Mouse (Mus musculus) heart, embryonic 11.5 days (tissue): Measurements from ENCODE around the gene Fntb. TPM values are rescaled to one million over a fixed set of nuclear protein-coding genes. Genes with fewer than 3 reads are reported as not detected.

Experiments
- ATAC-seq: fragments of 200-750 bp; cut with Nextera tagmentation; replicated peaks from 2 replicates; pipeline ENCODE4 v1.8.0; 2017; ENCODE audit warnings: moderate library complexity; ENCODE audit not compliant: insufficient number of reproducible peaks, low FRiP score, low TSS enrichment
- H3K27ac ChIP-seq: fragments of 300-500 bp; sonication (generic); 2 replicates; pipeline ENCODE4 v1.5.1; 2014; ENCODE audit warnings: mild to moderate bottlenecking, low read depth, low read length
- H3K27me3 ChIP-seq: fragments of 300-500 bp; sonication (generic); 2 replicates; pipeline ENCODE4 v1.6.1; 2014; ENCODE audit warnings: mild to moderate bottlenecking, low read length, mixed read lengths; ENCODE audit not compliant: control insufficient read depth, insufficient read depth
- H3K36me3 ChIP-seq: fragments of 300-500 bp; sonication (generic); 2 replicates; pipeline ENCODE4 v1.6.1; 2014; ENCODE audit warnings: mild to moderate bottlenecking, low read length, moderate library complexity, mixed read lengths; ENCODE audit not compliant: control insufficient read depth, insufficient read depth
- H3K4me1 ChIP-seq: fragments of 300-500 bp; sonication (generic); 2 replicates; pipeline ENCODE4 v1.6.1; 2014; ENCODE audit warnings: low read length; ENCODE audit not compliant: control insufficient read depth, insufficient read depth
- H3K4me2 ChIP-seq: fragments of 300-500 bp; sonication (generic); 2 replicates; pipeline ENCODE4 v1.6.1; 2014; ENCODE audit warnings: mild to moderate bottlenecking, moderate library complexity
- H3K4me3 ChIP-seq: fragments of 300-500 bp; sonication (generic); 2 replicates; pipeline ENCODE4 v1.5.1; 2014; ENCODE audit warnings: low read depth, low read length
- H3K9ac ChIP-seq: fragments of 300-500 bp; sonication (generic); 2 replicates; pipeline ENCODE4 v1.6.1; 2014; ENCODE audit warnings: mild to moderate bottlenecking, low read depth, low read length, moderate library complexity
- H3K9me3 ChIP-seq: fragments of 300-500 bp; sonication (generic); replicated peaks from 2 replicates; pipeline ENCODE4 v1.6.1; 2016; ENCODE audit warnings: low read length; ENCODE audit not compliant: control insufficient read depth
- WGBS: fragments of 180-500 bp; shearing (Covaris S2); extraction: QIAGEN DNeasy Blood & Tissue Kit; methylation state at CpG from one replicate; pipeline ENCODE4 v1.1.7; 2014; ENCODE audit not compliant: insufficient replicate concordance; 5-methylcytosine and 5-hydroxymethylcytosine counted together
- polyA plus RNA-seq: library from polyadenylated mRNA; unstranded; fragments of >200 nt; fragmentation: Nextera tagmentation; extraction: Ambion mirVana; gene quantifications from 2 replicates; pipeline ENCODE4 v1.2.1, GENCODE M21; 2014

Gene Fntb
- polyA plus RNA-seq, 1 experiment from 2014 or later, result 30.7 TPM

- Histone ChIP-seq H3K4me3 (no peak overlapping the region), H3K27me3 (no peaks in the 10 kb centered on the region), H3K9me3 (no peaks in the 10 kb centered on the region), H3K4me2 (no peak overlapping the region), H3K36me3 (peaks cover 11% of the 10 kb centered on the region; the same call in 1 of the 2 replicates), H3K27ac (no peak overlapping the region), H3K4me1 (peaks cover 7% of the 10 kb centered on the region; the same call in 1 of the 2 replicates), H3K9ac (no peak overlapping the region)
- WGBS, result 87% methylated on average over 3 of the region's 3 CpGs
- no peak for ATAC-seq
These were observed 182.1 kb downstream of the Fntb start for GRCm38 (mm10) chr12:76947487-76947886.

- no peak for ATAC-seq
- Histone ChIP-seq H3K9me3 (no peaks in the 10 kb centered on the region), H3K27ac (no peak overlapping the region), H3K9ac (no peak overlapping the region), H3K27me3 (no peaks in the 10 kb centered on the region), H3K4me2 (no peak overlapping the region), H3K4me3 (no peak overlapping the region), H3K4me1 (peaks cover 7% of the 10 kb centered on the region; the same call in 1 of the 2 replicates), H3K36me3 (peaks cover 17% of the 10 kb centered on the region)
- 79% methylated on average over 2 of the region's 2 CpGs for WGBS
These were observed 182.8 kb downstream of the Fntb start for GRCm38 (mm10) chr12:76948185-76948584.

DNA sequence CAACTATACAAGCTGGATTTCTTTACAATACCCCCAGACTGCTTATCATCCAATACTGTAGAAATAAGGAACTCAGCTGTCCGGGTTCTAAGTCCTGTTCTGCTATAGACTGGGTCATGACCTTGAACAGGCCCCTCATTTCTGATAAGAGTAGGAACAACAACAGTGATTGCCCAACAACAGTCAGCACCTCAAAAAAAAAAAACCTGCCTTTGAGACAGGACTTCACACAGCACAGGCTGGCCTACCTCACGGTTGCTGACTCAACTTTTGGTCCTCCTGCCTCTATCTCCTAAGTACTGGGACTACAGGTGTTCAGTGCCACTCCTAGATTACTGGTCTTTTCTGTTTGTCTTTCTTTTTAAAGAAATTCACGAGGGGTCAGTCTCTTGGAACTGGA, 183.4 kb downstream of the Fntb start:
- Histone ChIP-seq H3K9ac (no peak overlapping the region), H3K36me3 (peaks cover 19% of the 10 kb centered on the region), H3K4me1 (peaks cover 7% of the 10 kb centered on the region; the same call in 1 of the 2 replicates), H3K27ac (no peak overlapping the region), H3K4me3 (no peak overlapping the region), H3K9me3 (no peaks in the 10 kb centered on the region), H3K4me2 (no peak overlapping the region), H3K27me3 (no peaks in the 10 kb centered on the region)
- ATAC-seq, result no peak
- 55% methylated on average over 3 of the region's 3 CpGs for WGBS

DNA sequence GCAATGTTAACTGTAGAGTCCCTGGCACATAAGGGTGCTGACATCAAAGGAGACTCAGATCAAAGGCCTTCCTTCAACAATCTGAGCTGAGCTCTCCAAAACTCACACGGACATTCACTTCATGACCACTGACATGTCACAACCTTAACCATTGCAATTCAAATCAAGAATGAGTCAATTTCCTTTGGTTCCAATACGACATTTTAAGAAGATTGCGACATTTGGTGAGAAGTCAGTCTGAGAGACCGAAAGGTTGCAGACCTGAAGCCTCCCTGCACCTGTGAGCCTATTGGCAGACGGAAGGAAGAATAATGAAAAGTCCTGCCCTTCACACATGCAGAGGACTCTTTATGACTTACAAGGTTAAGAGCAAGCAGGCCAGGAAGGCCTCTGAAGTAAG, 184.9 kb downstream of the Fntb start:
- H3K27me3 ChIP-seq, result no peaks in the 10 kb centered on the region
- 90% methylated on average over 5 of the region's 5 CpGs for WGBS
- no peak overlapping the region for H3K4me2 ChIP-seq
- ATAC-seq, result no peak
- no peak overlapping the region for H3K27ac ChIP-seq
- peaks cover 23% of the 10 kb centered on the region for H3K36me3 ChIP-seq
- H3K9ac ChIP-seq, result no peak overlapping the region
- H3K4me1 ChIP-seq, result peaks cover 7% of the 10 kb centered on the region; the same call in 1 of the 2 replicates
- no peaks in the 10 kb centered on the region for H3K9me3 ChIP-seq
- no peak overlapping the region for H3K4me3 ChIP-seq

- Histone ChIP-seq H3K4me2 (no peak overlapping the region), H3K27ac (no peak overlapping the region), H3K27me3 (no peaks in the 10 kb centered on the region), H3K4me3 (no peak overlapping the region), H3K9ac (no peak overlapping the region), H3K36me3 (peaks cover 27% of the 10 kb centered on the region), H3K4me1 (peaks cover 4% of the 10 kb centered on the region; the same call in 1 of the 2 replicates), H3K9me3 (no peaks in the 10 kb centered on the region)
- WGBS, result 83% methylated on average over 2 of the region's 2 CpGs
- ATAC-seq, result no peak
These were observed 188.5 kb downstream of the Fntb start for GRCm38 (mm10) chr12:76953750-76954363.

- Histone ChIP-seq H3K36me3 (peaks cover 26% of the 10 kb centered on the region), H3K27me3 (no peaks in the 10 kb centered on the region)
These were observed 189.5 kb downstream of the Fntb start for GRCm38 (mm10) chr12:76954698-76955423.

GRCm38 (mm10) chr12:76957688-76958087, 192.3 kb downstream of the Fntb start:
- no peak overlapping the region for H3K4me3 ChIP-seq
- no peak for ATAC-seq
- H3K4me1 ChIP-seq, result peaks cover 4% of the 10 kb centered on the region; the same call in 1 of the 2 replicates
- no peak overlapping the region for H3K4me2 ChIP-seq
- H3K36me3 ChIP-seq, result peaks cover 17% of the 10 kb centered on the region
- H3K27ac ChIP-seq, result no peak overlapping the region
- 83% methylated on average over 5 of the region's 5 CpGs for WGBS
- H3K27me3 ChIP-seq, result no peaks in the 10 kb centered on the region
- no peak overlapping the region for H3K9ac ChIP-seq
- H3K9me3 ChIP-seq, result no peaks in the 10 kb centered on the region

More at GRCm38 (mm10) chr12:76954698-76955423, 189.5 kb downstream of the Fntb start:
- no peak overlapping the region for H3K4me2 ChIP-seq
- 78% methylated on average over 10 of the region's 10 CpGs for WGBS
- ATAC-seq, result no peak
- H3K4me3 ChIP-seq, result no peak overlapping the region
- H3K9me3 ChIP-seq, result no peaks in the 10 kb centered on the region
- H3K9ac ChIP-seq, result no peak overlapping the region
- H3K4me1 ChIP-seq, result no peaks in the 10 kb centered on the region
- no peak overlapping the region for H3K27ac ChIP-seq

DNA sequence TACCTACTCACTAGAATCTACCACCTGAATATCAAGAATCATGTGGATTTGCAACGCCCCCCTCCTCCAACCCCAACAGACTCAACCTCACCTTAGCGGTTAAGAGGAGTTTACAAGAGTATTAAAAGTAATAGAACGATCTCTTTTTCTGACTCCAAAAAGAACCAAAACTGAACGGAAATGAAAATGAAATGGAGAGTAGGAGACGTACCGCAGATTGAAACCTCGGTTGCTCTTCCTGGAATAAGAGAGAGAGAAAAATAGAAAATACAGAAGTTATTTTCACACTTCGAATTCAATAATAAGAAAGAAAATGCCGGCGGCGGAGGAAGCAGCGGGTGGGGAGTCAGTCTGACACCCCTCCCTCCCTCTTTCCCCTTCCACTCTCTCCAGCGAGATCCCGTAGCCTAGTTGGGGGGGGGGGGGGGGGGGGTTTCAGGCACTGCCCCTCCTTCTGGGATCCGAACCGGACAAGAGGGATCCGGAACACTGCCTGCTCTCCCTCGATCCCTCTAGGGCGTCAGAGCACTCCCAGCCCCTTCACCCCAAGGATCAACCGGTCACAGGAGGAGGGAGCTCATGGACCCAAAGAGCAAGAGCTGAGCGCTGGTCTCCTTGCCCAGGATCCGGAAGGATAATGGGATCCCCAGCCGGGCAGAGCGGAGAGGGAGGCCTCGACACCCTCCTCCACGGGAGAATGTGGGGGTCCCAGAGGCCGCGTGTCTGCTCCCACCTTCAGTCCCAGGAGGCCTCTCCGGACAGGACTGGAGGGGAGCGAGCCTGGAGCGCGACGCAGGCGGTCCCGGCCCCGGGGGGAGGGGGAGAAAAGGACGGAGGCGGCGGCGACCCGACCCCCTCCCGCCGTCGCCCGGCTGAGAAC, 195.9 kb downstream of the Fntb start:
- peak; percentile 6; the same call in 1 of the 2 replicates for ATAC-seq

More for the DNA sequence above, 195.9 kb downstream of the Fntb start:
- H3K27me3 ChIP-seq, result no peaks in the 10 kb centered on the region
- peak overlapping the region; percentile 88 for H3K4me2 ChIP-seq
- H3K9me3 ChIP-seq, result no peaks in the 10 kb centered on the region
- H3K36me3 ChIP-seq, result peaks cover 2% of the 10 kb centered on the region; the same call in 1 of the 2 replicates
- H3K4me1 ChIP-seq, result peaks cover 4% of the 10 kb centered on the region
- 7% methylated on average over 27 of the region's 45 CpGs for WGBS
- H3K4me3 ChIP-seq, result peak overlapping the region; percentile 98
- H3K9ac ChIP-seq, result peak overlapping the region; percentile 91
- H3K27ac ChIP-seq, result peak overlapping the region; percentile 66
